Mouse (Mus musculus): ENCODE results near the gene Arl3.

The Arl3 gene

DNA sequence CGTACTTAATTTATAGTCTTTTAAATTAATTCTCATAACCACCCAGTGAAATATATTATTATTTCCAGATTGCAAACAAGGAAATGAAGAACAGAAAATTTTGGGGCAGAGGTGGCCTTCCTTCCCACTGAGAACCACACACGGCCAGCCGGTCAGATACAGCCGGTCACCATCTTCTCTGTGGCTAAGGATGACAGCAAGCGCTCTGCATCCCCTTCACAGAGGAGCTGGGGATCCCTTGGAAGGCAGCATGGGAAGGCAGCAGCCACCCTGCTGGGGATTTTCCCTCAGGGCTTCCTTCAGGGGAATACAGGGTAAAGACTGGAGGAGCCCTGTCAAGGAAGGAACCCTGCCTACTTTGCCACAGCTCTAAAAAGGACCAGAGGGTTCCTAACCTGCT is 39.5 kb downstream of the Arl3 start:
- DNase-seq (ENCODE audit: low read depth, low spot score): no peak

DNA sequence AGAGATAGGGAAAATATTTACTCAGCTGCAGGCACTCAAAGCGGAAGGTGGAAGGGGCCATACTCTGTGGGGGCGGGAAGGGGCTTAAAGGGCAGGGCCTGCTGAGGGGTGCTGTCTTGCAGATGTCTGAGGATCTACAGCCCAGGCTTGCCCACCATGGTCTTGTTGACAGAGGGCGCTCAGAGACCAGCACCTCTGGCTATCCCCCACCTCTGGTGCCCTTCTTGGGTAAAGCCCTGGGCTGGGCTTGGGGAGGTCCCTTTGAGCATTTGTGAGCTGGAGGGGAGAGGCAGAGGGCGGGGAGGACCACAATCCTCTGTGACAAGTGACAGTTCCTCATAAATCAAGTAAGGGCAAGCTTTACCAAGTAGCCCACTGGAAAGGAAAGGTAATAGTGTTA is 39.9 kb downstream of the Arl3 start:
- DNase-seq (ENCODE audit: low read depth, low spot score): no peak

GRCm38 (mm10) chr19:46532031-46532688 is 40.8 kb downstream of the Arl3 start:
- no peak for DNase-seq (ENCODE audit: low read depth, low spot score)

DNA sequence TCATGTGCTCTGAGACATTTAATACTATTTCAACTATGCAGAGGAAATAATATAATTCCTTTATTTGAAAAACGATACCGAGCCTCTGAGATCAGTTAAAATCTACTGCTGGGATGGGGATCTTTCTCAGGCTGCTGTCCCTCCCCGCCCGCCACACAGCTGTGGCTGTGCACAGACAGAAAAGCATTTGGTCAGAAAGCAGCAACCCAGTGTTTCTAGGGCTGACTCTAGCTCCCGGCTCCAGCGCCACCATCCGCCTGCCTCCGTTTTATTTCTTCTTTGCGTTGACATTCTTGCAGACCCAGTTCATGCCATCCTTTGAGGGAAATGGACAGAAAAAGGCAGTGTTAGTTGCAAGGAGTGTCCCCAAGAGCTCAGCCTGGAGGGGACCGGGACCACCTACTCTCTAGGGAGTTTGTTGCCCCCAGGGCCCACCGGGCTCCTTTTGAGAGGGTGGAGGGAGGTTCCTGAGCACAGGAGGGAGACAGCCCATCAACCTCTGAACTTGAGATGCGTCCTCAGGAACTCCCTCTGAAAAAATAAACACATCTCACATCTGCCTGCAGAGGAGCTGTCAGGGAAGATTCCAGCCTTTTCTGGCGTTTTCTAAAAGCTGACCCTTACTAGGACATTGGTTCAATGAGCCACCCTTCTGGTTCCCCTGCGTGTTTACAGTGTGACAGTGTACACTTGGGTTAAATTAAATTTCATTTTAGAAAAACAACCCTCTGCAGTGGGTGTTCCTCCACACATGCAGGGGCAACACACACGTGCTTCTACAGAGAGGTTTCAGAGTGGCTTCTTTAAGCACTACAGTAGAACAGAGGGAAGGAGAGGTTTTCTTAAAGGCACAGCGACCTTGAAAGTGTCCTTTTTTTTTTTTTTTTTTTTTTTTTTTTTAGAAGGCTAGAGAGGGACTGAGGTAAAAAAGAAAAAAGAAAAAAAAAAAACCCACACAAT is 41.6 kb downstream of the Arl3 start:
- DNase-seq (ENCODE audit: low read depth, low spot score): no peak

- no peak for DNase-seq (ENCODE audit: low read depth, low spot score)
These were observed 42.5 kb downstream of the Arl3 start for GRCm38 (mm10) chr19:46530449-46530990.

- no peak for DNase-seq (ENCODE audit: low read depth, low spot score)
These were observed 43.2 kb downstream of the Arl3 start for GRCm38 (mm10) chr19:46529601-46530448.

DNA sequence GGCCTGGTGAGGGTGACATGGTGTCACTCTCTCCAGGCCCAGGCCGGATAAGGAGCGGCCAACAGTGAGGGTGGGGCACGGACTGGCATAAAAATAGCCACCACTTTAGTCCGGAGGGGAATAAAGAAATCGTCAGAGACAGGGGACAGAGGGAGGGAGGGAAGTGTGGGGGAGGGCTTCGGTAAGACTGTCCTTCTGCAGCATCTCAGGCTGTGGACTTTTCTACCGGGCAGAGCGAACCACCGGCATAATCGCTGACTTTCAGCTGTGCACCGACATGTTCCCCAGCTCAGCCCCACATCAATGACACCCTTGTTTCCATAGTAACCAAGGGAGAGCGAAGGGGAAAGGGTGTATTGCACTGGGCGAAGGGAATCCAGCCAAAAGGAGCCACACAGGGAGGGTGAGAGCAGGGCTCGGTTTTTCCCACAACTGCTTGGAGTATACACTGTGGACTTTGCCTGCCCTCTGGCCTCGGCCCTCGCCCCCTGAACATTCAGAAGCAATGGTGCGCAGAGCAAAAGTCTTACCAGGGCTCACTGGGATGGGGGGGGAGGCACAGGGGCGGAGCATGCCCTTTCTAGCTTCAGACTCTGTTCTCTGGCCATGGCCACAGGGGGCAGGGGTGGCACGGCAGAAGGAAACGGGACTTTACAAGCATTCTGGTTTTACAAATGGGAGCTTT is 44.3 kb downstream of the Arl3 start:
- DNase-seq (ENCODE audit: low read depth, low spot score): no peak

DNA sequence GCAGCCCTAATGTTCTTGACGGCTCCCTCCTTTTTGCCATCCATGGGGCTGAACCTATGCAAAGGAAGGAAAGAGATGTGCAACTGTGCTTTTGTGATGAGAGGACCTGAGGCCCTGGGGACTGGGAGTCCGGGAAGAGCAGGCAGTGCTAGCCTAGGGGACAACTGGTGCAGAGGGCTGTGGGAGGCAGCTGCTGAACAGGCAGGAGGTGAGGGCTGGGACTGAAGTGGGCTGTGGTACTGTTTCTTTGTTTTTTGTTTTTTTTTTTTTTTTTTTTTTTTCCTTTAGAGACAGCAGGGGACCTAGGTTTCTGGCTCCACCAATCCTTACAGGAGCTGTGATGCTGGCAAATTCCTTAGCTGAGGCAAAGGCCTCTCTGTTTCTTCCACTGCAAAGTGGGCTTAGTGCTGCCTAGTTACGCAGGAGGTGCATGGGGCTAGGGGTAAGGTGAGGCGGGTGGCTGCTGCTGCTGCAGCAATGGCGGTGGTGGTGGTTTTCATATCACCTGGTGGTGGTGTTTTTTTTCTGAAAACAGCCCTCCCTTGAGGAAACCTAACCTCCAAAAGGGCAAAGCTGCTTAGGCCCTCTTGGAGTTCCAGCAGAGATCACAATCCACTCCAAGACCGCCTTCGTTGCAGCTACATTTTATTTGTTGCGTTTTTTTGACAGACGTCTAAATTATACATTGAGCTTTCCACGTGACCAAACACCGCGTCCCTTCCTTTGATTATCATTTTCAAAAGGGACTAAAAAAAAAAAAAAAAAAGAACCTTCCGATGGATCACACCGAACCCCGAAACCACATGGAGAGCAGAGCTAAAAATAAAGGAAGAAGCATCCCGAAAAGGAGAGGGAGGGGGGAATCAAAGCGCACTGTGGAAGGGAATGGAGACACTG is 45.1 kb downstream of the Arl3 start:
- no peak for DNase-seq (ENCODE audit: low read depth, low spot score)

- no peak for DNase-seq (ENCODE audit: low read depth, low spot score)
These were observed 47.0 kb downstream of the Arl3 start for GRCm38 (mm10) chr19:46525691-46526631.

DNA sequence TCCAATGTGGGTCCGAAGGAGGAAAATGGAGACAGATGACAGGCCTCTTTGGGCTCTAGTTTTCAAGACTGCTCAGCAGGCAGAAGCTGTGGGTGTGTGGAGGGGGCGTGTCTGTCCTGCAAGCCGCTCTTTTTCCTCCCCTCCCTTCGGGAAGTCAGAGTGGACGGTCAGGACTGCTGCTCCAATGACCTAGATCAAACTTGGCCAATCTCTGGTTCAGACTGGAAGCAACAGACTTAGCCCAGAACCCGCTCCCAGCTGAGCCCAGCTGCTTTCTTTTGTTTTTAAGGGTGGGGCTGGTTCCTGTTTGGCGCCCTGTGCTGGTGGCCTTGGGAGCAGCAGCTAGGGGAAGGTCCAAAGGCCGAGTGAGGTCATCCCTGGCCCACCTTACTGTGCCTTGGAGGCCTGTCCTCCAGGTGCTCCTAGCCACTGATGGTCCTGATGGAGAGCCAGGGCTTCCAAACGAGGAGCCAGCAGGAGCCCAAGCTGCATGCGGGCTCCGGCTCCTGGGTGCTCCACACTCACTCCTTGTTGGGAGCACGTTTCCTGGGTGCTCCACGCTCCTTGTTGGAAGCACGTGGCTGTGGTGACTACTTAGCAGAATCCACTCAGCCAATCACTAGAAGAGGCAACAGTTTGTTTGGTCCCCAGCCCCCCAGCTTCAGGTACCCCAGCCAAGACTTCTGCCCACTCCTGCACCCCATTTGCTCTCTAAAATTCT is 48.2 kb downstream of the Arl3 start:
- DNase-seq (ENCODE audit: low read depth, low spot score): no peak

DNA sequence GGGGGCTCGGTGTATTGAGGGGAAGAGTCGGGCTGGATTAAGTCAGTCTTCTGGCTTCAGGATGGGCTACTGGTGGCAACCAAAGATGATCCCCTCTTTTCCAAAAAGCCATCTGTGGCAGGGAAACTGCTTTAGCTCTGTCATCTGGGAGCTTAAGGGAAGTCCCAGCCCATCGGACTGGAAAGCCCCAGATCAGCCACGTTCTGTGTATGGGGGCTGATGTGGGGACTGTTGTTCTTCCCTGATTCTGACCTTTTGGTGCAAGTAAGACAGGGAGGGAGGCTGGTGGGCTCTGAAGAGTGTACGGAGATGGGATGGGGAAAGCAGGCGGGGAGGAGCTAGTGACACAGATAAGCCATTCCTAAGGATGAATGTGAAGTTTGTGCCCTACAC is 48.9 kb downstream of the Arl3 start:
- DNase-seq (ENCODE audit: low read depth, low spot score): no peak

DNA sequence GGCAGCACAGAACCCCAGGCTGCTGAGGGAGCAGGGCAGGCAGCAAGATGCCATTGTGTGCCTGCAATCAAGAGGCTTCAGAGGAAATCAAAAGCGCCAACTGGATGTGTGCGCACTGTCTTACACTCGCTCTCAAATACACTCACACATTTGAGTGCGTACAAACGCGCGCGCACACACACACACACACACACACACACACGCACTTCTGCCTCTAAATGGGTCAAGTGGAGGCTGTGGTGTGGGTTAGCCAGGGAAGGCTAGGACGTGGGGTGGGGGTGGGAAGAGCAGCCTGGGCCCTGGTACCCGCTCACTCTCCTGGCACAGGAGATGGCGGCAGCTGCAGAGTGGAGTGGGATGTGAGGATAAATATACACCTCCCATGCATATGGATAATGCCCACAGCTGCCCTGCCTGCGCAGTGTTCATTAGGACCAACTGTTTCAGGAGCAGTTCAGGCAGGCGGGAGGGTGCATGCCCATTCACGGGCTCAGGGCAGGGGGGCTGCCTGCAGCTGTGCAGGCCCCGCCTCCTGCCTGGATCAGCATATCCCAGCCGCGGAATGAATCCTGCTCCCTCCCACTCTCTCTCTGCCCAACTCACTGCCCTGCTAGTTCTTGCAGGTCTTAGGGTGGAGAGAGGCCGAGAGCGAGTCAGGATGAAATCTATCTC is 49.4 kb downstream of the Arl3 start:
- DNase-seq (ENCODE audit: low read depth, low spot score): peak; percentile 77

DNA sequence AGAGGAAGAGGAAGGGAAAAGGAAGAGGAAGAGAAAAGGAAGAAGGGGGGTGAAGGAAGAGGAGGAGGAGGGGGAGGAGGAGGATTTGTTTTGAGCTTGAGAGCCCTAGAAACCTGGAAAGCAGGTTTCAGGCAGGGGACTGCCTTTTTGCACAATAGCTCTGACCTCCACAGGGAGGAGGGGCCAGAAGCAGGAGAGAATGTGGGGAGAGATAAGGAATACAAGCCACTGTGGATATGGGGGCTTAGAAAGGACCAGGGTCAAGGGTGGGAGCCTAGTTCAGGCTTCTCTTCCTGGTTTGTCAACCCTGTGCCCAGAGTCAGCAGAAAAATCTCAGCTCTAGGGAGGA is 49.9 kb downstream of the Arl3 start:
- DNase-seq (ENCODE audit: low read depth, low spot score): no peak

GRCm38 (mm10) chr19:46522433-46523044 is 50.5 kb downstream of the Arl3 start:
- no peak for DNase-seq (ENCODE audit: low read depth, low spot score)

DNA sequence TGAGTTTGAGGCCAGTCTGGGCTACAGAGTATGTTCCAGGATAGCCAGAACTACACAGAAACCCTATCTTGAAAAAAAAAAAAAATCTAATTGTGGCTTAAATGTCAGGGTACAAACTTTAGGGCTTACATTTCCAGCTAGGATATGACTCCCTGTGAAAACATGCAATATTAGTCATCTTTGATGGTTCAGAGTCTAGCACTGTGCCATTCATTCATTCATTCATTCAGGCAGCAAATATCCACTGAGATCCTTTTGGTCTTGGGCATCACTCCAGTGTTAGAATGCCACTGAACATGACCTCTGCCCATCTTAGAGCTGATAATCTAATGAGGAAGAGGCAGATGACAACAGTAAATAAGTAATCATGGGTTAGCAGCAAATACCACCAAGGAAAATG is 51.3 kb downstream of the Arl3 start:
- DNase-seq (ENCODE audit: low read depth, low spot score): no peak

- no peak for DNase-seq (ENCODE audit: low read depth, low spot score)
These were observed 54.0 kb downstream of the Arl3 start for GRCm38 (mm10) chr19:46518828-46519621.

DNA sequence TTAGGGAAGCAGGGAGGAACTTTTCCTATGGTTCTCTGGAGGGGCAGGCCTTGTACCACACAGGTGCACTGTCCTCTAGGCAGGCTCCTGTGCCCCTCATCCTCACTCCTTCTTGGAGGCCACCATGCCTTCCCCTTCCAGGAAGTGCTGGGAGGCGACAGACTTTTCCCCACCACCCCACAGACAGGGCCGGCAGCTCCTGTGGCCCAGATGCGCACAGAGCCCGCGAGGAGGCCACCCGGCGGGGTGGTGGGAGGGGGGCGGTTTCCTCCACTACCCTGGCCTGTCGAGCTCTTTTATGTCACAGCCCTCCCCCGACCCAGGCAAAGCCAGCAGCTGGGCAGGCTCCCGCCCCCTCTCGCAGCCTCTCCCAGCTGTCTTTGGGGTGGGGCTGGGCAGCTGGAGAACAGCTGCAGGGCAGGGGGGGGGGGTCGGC is 54.6 kb downstream of the Arl3 start:
- peak; percentile 62 for DNase-seq (ENCODE audit: low read depth, low spot score)

Data from forelimb bud, embryonic 11.5 days (tissue).